Mouse (Mus musculus): ENCODE data around the gene Dedd.

Gene Dedd

DNA sequence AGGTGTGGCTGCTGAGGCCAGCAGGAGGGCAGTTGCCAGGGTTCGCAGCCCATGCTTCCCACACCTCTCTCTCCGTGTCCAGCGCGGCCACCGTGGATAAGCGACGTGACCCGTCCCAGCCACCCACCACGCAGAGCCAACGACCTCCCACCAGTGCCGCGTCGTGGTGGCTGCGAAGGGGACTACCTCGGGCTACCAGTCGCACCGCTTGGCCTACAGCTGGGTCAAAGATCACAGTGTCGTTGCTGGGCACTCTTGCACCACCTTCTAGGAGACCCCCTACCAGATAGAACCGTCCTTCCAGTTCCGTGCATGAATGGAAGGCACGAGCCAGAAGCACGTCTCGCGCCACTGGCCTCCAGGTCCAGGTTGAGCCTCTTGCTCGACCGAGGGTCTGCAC is 31.3 kb downstream of the Dedd start:
- in situ Hi-C loops (cut with MboI, MseI), result no loop called here

DNA sequence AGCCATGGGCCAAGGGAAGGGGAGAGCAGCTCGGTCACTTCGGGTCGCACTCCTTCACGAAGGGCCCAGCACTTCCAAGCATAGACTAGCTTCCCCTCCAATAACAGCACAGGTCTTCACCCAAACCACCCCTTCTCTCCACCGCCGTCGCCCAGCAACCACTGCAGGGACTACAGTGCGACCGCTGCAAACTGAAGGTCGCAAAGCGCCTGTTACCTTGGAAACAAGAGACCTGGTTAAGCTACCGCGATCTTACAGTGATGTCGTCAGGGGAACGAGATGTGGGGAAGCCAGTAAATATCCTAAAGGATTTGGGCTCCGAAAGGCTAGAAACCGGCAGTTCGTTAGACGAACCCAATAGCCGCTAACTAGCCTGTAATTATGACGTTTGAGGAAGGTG is 31.7 kb downstream of the Dedd start, which contains the start of gene Klhdc9:
Gene Klhdc9 (minus strand): TSS at position 143 of the 400 bp plus-strand sequence.
- in situ Hi-C loops (cut with MboI, MseI), result no loop called here

DNA sequence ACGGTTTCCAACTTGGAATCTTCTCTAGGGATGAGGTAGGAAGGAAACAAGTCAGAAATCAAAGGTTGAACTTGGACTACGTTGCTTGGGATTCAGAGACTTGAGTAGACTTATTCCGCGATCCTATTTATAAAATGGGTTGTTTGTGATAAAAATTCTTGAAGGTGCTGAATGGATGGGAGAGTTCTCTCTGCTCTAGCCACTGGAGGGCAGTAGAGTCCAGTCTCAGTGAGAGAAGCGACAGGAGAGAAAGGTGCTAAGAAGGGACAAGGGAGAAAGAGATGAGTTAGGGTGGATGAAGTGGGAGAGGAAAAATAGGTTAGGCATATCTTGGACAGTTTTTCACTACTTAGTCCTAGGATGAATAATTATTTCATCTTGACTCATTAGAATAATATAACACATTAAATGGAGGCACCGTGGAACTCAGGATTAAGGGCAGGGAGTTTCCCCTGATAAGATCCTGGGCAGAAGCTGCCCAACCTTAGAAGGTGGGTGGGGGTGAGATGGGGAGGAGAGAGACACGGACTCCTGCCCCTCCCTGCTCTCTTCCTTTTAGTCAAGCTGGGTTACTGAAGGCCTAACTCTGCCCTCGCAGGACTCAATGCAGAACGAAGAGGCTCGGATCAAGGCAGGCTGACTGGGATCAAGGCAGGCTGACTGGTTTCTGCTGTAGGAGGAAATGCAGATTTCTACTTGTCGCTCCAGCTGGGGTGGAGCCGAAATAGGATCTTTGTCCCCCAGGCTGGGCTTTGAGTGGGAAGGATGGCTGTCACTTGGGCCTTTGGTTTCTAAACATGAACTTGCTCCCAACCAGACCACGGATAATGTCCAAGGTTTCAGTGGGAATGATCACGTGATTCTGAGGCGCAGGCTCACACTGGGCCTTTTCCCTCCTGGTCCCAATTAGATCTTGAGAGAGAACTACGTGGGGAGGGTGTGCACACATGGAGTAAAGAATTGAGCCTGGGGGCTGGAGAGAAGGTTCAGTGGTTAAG is 32.5 kb downstream of the Dedd start:
- in situ Hi-C loops (cut with MboI, MseI), result no loop called here

DNA sequence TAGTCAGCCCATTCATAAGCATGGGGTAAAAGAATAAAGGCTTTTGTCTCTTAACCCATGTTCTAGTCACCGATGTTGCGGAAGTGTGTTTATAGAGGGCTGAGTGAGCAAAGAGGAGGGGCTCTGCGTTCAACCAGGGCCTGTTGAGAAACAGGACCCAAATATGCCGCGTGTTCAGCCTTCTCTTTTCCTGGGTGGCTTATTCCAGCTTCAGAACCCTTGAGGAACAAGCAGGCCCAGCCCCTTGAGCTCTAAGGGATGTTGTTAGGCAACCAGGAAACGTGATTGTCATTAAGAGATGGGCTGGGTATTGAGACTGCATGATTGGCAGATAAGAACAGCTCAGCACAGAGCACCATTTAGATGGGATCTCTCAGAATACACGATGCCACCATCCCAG is 37.0 kb downstream of the Dedd start:
- in situ Hi-C loops (cut with MboI, MseI), result no loop called here

DNA sequence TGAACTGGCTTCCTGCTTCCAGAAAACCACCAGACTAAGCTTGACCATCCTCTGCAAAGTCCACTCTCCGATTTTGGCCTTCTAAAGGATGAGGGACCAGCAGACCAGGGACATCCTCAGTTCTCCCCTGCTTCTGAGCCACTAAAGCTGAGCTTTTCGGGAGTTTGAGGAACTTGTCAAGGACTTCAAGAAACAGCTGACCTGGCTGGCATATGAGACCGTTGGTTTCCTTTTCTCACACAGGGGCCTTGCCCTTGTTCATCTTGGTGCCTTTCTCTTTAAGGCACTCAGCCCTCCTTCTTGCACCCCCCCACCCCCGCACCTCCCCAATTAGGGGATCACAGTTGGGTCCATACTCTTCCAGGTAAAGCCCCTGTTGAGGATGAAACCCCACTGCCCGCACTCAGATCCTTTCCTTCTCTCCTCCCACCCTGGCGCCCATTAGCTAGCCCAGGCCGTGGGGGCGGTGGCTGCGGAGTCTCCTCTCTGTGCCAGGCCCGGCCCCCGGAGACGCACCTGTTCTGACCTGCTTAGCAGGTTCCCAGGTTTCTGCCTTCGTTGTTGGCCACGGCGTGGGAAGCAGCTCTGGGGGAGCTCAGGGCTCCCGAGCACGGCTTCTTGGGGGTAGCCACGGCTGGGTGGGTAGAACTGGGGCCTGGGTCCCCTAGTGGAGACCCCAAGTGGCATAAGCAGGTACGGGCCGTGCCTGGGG is 41.1 kb downstream of the Dedd start, which contains the start of gene Nectin4:
Gene Nectin4 (plus strand): TSS at position 255 of the 712 bp plus-strand sequence.
- in situ Hi-C loops (cut with MboI, MseI), result no loop called here

DNA sequence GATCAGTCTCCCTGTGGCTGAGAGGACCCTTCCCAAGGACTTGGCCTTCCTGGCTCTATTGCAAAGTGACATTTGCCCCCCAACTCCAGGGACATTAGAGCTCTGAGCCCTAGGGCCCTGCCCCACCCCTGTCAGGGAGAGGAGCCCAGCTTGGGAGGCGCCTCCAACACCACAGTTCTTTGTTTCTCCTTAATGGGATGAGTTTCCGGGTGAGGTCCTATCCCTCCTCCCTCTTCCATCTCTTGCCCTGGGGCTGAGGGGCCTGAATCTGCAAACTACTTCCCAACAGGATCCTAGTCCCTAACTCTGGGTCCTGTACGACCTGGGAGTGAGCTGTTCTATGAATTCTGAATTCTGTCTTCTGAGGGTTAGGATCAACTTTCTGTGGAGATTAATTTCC is 43.9 kb downstream of the Dedd start:
- in situ Hi-C loops (cut with MboI, MseI), result no loop called here

DNA sequence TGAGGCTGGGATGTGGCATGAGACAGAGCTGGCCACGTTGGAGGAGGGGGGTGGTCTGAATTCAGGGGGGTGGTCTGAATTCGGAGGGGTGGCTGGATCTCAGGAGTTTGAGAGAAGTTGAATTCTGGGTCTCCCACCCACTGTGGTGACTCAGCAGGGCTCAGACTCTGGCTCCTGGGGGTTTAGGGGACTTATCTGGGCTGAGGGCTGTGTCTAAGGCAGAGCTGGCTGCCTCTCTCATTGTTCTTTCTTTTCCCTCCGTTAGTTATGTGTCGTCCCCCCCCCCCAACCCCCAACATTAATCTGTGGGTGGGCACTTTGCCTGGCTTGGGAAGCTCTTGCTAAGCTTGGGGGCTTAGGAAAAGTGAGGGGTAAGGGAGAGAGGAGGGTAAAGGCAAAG is 45.0 kb downstream of the Dedd start:
- in situ Hi-C loops (cut with MboI, MseI), result no loop called here

DNA sequence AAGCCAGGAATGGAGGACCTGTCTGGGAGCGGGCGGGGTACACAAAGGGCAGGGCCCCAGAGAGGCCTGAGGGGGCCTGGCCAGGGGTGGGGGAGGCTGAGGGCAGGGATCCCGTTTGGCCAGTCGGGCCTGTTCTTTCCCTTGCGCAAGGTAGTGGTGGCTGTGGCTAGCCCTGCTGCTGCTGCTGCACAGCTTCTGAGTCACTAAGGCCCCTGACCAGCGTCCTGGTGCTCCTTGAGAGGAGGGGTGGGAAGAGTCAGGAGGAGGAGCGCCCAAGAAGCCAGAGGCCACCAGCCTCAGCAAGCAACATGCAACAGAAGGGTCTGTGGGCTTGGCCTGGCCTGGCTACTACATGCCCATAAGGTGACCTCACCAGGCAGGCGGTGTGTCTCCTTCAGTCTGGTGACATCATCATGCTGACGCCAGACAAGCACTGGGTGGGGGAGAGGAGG is 46.7 kb downstream of the Dedd start:
- in situ Hi-C loops (cut with MboI, MseI), result no loop called here

DNA sequence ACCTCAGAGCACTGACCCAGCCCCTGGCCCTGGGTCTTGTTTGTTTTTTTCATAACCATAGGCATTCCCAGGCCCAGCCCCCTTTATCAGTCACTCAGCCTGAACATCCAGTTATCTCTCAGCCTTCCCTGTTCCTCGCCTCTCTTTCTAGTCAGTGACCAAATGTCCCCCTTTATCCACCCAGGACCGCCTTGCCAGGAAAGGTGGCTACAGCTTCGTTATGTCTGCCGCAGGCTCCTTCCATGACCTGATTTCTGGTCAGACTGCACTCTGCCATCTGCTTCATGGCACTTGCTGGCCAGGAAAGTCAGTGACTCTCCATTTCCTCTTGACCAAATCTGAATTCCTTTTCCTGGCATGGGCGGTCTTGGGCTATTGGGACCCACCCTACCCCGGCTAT is 49.4 kb downstream of the Dedd start:
- in situ Hi-C loops (cut with MboI, MseI), result no loop called here

DNA sequence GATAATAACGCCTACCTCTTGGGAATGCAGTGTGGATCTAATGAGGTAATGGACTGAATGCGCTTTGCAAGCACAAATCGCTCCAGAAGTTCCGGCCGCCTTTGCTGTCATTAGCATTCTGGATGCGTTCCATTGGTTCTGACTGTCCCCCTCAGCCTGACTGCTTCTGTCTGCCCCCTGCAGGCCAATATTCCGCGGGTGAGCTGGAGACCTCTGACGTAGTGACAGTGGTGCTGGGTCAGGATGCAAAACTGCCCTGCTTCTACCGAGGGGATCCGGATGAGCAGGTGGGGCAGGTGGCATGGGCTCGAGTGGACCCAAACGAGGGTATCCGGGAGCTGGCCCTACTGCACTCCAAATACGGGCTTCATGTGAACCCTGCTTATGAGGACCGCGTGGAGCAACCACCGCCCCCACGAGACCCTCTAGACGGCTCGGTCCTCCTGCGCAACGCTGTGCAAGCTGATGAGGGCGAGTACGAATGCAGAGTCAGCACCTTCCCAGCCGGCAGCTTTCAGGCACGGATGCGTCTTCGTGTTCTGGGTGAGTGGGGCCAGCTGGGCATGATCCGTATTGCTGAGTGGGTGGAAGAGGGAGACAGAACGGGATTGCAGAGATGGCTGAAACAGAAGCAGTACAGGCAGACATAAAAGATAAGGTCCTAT is 51.1 kb downstream of the Dedd start:
- in situ Hi-C loops (cut with MboI, MseI), result no loop called here

DNA sequence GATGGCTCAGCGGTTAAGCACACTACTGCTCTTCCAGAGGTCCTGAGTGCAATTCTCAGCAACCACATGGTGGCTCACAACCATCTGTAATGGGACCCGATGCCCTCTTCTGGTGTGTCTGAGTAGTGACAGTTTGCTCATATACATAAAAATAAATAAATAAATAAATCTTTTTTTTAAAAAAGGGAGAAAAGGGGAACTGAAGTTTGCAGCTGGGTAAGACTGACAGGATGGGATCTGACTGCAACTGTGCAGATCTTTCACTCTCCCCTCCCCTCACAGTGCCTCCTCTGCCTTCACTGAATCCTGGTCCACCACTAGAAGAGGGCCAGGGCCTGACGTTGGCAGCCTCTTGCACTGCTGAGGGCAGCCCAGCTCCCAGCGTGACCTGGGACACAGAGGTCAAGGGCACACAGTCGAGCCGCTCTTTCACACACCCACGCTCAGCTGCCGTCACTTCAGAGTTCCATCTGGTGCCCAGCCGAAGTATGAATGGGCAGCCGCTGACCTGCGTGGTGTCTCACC is 53.2 kb downstream of the Dedd start:
- in situ Hi-C loops (cut with MboI, MseI), result no loop called here

DNA sequence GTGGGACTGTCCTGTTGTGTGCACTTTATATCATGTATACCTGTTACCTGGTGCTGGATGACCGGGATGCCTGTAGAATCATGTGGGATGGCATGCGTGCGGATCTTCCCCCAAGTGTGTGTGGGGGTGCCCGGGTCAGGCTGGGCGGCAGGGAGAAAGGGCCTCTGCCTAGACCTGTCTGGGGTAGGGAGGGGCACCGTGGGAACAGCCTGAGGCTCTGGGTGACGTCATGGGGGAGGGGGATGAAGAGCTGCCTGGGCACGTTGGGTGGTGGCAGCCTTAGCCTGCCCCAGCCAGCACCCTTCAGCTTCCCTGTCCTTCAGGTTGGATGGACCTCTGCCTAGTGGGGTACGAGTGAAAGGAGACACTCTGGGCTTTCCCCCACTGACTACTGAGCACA is 55.4 kb downstream of the Dedd start:
- in situ Hi-C loops (cut with MboI, MseI), result no loop called here

DNA sequence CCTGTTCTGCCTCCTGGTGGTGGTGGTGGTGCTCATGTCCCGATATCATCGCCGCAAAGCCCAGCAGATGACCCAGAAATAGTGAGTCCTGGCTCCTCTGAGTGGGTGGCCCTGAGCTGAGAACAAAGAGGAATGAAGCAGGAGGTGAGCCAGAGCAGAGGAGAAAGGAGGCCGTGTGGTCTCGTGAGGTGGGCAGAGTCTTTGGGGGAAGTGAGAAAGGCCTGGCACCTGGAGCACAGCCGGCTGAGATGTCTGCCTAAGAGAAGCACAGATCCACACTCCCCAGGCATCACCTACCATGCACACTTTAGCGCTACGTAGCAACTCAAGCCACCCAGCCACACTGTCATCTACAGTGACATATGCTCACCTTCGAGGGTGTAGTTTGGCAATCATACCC is 56.2 kb downstream of the Dedd start:
- in situ Hi-C loops (cut with MboI, MseI), result no loop called here

DNA sequence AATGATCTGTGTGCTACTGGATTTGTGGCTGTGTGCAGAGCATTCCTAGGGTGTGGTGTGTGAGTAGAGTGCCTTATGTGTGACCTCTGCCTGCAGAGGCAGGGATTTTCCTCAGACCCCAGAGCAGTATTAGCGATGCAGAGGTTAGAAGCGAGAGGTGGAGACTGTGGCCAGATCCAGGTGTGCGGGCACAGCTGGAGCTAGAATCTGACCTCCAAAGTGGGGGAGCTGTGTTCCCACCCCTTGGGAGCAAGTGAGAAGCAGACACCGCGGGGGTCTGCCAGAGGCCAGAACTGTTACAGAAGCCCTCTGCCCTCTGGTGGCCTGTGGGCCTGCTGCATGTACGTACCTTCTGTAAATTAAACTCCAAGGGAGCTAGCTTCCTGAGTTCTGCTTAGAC is 58.2 kb downstream of the Dedd start:
- in situ Hi-C loops (cut with MboI, MseI), result no loop called here

DNA sequence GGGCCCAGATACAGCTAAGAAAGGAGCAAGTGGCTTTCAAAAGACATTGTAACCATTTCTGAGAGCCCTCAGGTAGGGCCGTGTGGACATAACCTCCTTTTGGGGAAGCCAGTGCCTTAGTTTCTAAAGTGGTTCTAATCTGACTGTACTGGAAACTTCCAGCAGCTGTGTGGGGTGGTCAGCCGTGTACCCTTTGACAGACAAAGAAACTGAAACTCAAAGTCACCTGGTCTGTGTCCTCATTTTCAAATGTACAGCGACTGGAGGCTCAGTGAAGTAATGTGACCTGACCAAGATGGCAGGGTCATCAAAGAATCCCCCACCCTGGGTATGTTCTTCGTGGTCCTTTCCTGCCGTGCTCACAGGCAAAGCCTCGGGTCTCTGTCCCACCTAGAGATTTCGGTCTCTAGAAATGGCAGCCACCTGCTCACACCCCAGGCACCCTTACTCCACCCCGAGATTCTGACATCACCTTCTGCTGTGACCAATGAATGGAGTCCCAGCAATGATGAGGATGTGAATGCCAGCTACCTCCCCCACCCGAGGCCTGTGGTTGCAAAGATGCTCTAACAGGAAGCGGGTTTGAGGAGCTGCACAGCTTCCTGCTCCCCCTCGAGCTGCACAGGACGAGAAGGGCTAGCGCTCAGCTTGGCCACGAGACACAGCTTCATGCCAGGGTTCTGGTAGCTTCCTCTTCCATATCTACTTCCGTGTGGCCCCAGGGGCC is 59.6 kb downstream of the Dedd start, which contains the start of gene Arhgap30:
Gene Arhgap30 (plus strand): TSS at position 579 of the 727 bp plus-strand sequence.
- in situ Hi-C loops (cut with MboI, MseI), result no loop called here

DNA sequence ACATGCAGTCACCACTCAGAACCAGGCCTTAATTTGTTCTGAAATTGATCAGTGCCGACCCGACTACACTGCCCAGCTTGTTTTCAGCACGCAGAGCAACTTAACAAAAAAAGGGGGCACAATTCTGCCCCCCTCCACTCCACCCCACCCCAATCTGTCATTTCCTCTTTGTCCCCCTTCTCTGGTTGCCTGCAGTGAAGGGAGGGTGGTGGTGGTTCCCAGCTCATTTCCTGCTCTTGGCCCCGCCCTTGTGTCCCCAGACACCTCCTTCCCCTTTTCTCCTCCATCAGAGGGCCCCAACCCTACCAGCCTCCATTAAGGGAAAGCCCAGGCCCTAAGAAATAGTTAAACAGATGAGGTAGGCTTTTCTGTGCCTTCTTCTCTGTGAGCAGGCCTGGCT is 61.2 kb downstream of the Dedd start:
- in situ Hi-C loops (cut with MboI, MseI), result no loop called here
